Mouse (Mus musculus): Measurements from ENCODE around the gene Golt1a. TPM values are rescaled to one million over a fixed set of nuclear protein-coding genes. Genes with fewer than 3 reads are reported as not detected.

The Golt1a gene
- total RNA-seq, 1 experiment: not detected

GRCm38 (mm10) chr1:133306842-133307241 is 2.8 kb upstream of the Golt1a start:
- Histone ChIP-seq H3K27ac (ENCODE audit: insufficient read depth, low read depth, low read length, poor library complexity, severe bottlenecking) (no peak overlapping the region), H3K9me3 (ENCODE audit: control insufficient read depth, insufficient read depth, low read depth, low read length) (no peaks in the 10 kb centered on the region), H3K4me3 (ENCODE audit: insufficient read depth in 1 of 2, low read depth in 1 of 2, low read length in 2 of 2, poor library complexity in 1 of 2, severe bottlenecking in 1 of 2) (no peak overlapping the region), H3K36me3 (ENCODE audit: control insufficient read depth, insufficient read depth, low read length, poor library complexity, severe bottlenecking) (no peaks in the 10 kb centered on the region), H3K9ac (ENCODE audit: insufficient read depth, low read depth, low read length, poor library complexity, severe bottlenecking) (no peak overlapping the region), H3K4me1 (ENCODE audit: control insufficient read depth in 2 of 2, insufficient read depth in 2 of 2, low read length in 2 of 2, poor library complexity in 1 of 2) (peaks cover 0 to 11% of the 10 kb centered on the region in 2 experiments; a peak in 2 of 4 replicates)
- no peak for TF ChIP-seq ZNF384 (IDR thresholded peaks at IDR 0.05; ENCODE audit: low read depth, low read length)
- in situ Hi-C loops (cut with MboI; ENCODE audit: low sequenced_read_pairs in 2 of 2, unreplicated experiment in 2 of 2): no loop called here
- peak; percentile 73 for DNase-seq (ENCODE audit: low read depth, low spot score)

DNA sequence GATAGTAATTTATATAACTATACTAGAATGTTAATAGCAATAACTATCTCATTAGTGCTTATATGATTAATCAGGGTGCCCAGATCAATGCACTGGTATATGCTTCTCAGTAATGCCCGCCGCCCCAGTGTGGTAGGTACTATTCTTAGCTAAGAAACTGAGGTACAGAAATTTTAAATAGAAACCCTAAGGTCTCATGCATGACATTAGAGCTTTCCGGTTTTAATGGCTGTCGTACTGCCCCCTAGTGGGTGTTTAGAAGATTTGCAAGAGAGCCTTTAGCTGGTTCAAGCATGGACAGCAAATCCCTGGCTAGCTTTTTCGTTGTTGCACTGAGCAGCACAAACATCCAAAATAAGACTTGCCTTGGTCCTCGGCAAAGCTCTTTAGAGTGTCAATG is 2.3 kb upstream of the Golt1a start:
- H3K4me3 ChIP-seq (ENCODE audit: insufficient read depth in 1 of 2, low read depth in 1 of 2, low read length in 2 of 2, poor library complexity in 1 of 2, severe bottlenecking in 1 of 2): no peak overlapping the region
- no peak overlapping the region for H3K9ac ChIP-seq (ENCODE audit: insufficient read depth, low read depth, low read length, poor library complexity, severe bottlenecking)
- peaks cover 0 to 14% of the 10 kb centered on the region in 2 experiments; a peak in 2 of 4 replicates for H3K4me1 ChIP-seq (ENCODE audit: control insufficient read depth in 2 of 2, insufficient read depth in 2 of 2, low read length in 2 of 2, poor library complexity in 1 of 2)
- peak; percentile 65 for DNase-seq (ENCODE audit: low read depth, low spot score)
- H3K36me3 ChIP-seq (ENCODE audit: control insufficient read depth, insufficient read depth, low read length, poor library complexity, severe bottlenecking): no peaks in the 10 kb centered on the region
- in situ Hi-C loops (cut with MboI; ENCODE audit: low sequenced_read_pairs in 2 of 2, unreplicated experiment in 2 of 2): no loop called here
- TF ChIP-seq ZC3H11A (IDR thresholded peaks at IDR 0.05; ENCODE audit: borderline replicate concordance, low read depth, low read length) (peak; percentile 42; the same call in 1 of the 2 replicates), MAFK (IDR thresholded peaks at IDR 0.05; ENCODE audit: insufficient read depth, low read depth, low read length) (no peak)
- H3K9me3 ChIP-seq (ENCODE audit: control insufficient read depth, insufficient read depth, low read depth, low read length): no peaks in the 10 kb centered on the region
- H3K27ac ChIP-seq (ENCODE audit: insufficient read depth, low read depth, low read length, poor library complexity, severe bottlenecking): no peak overlapping the region

- TF ChIP-seq MAFK (IDR thresholded peaks at IDR 0.05; ENCODE audit: insufficient read depth, low read depth, low read length): no peak
- no peak for TF ChIP-seq ZNF384 (IDR thresholded peaks at IDR 0.05; ENCODE audit: low read depth, low read length)
- TF ChIP-seq CHD2 (IDR thresholded peaks at IDR 0.05; ENCODE audit: low read depth, low read length): no peak
- TF ChIP-seq ZC3H11A (IDR thresholded peaks at IDR 0.05; ENCODE audit: borderline replicate concordance, low read depth, low read length): no peak; the same call in 1 of the 2 replicates
- TF ChIP-seq HCFC1 (IDR thresholded peaks at IDR 0.05; ENCODE audit: borderline replicate concordance, insufficient read depth, low read length): no peak
- no peak overlapping the region for H3K27ac ChIP-seq (ENCODE audit: insufficient read depth, low read depth, low read length, poor library complexity, severe bottlenecking)
- no peak for DNase-seq (ENCODE audit: low read depth, low spot score)
- no peak overlapping the region for H3K4me3 ChIP-seq (ENCODE audit: insufficient read depth in 1 of 2, low read depth in 1 of 2, low read length in 2 of 2, poor library complexity in 1 of 2, severe bottlenecking in 1 of 2)
- H3K4me1 ChIP-seq (ENCODE audit: control insufficient read depth in 2 of 2, insufficient read depth in 2 of 2, low read length in 2 of 2, poor library complexity in 1 of 2): peaks cover 0 to 18% of the 10 kb centered on the region in 2 experiments; a peak in 2 of 4 replicates
- no peak overlapping the region for H3K9ac ChIP-seq (ENCODE audit: insufficient read depth, low read depth, low read length, poor library complexity, severe bottlenecking)
- in situ Hi-C loops (cut with MboI; ENCODE audit: low sequenced_read_pairs in 2 of 2, unreplicated experiment in 2 of 2): no loop called here
- no peaks in the 10 kb centered on the region for H3K36me3 ChIP-seq (ENCODE audit: control insufficient read depth, insufficient read depth, low read length, poor library complexity, severe bottlenecking)
- no peaks in the 10 kb centered on the region for H3K9me3 ChIP-seq (ENCODE audit: control insufficient read depth, insufficient read depth, low read depth, low read length)
These were observed 1.6 kb downstream of the Golt1a start for GRCm38 (mm10) chr1:133311240-133311639.

GRCm38 (mm10) chr1:133311946-133312345 is 2.3 kb downstream of the Golt1a start:
- H3K9ac ChIP-seq (ENCODE audit: insufficient read depth, low read depth, low read length, poor library complexity, severe bottlenecking): no peak overlapping the region
- H3K27ac ChIP-seq (ENCODE audit: insufficient read depth, low read depth, low read length, poor library complexity, severe bottlenecking): no peak overlapping the region
- no peak for DNase-seq (ENCODE audit: low read depth, low spot score)
- in situ Hi-C loops (cut with MboI; ENCODE audit: low sequenced_read_pairs in 2 of 2, unreplicated experiment in 2 of 2): no loop called here
- 0 out of 4 replicates have a peak overlapping the region, but pooled peaks of 1 of the 2 experiments have one; percentile 1 for H3K4me3 ChIP-seq (ENCODE audit: insufficient read depth in 1 of 2, low read depth in 1 of 2, low read length in 2 of 2, poor library complexity in 1 of 2, severe bottlenecking in 1 of 2)
- TF ChIP-seq MAFK (IDR thresholded peaks at IDR 0.05; ENCODE audit: insufficient read depth, low read depth, low read length): no peak
- TF ChIP-seq CHD2 (IDR thresholded peaks at IDR 0.05; ENCODE audit: low read depth, low read length): no peak
- TF ChIP-seq ZNF384 (IDR thresholded peaks at IDR 0.05; ENCODE audit: low read depth, low read length): no peak
- no peak for TF ChIP-seq HCFC1 (IDR thresholded peaks at IDR 0.05; ENCODE audit: borderline replicate concordance, insufficient read depth, low read length)
- no peak for TF ChIP-seq ZC3H11A (IDR thresholded peaks at IDR 0.05; ENCODE audit: borderline replicate concordance, low read depth, low read length)
- H3K4me1 ChIP-seq (ENCODE audit: control insufficient read depth in 2 of 2, insufficient read depth in 2 of 2, low read length in 2 of 2, poor library complexity in 1 of 2): peaks cover 0 to 18% of the 10 kb centered on the region in 2 experiments; a peak in 2 of 4 replicates
- no peaks in the 10 kb centered on the region for H3K36me3 ChIP-seq (ENCODE audit: control insufficient read depth, insufficient read depth, low read length, poor library complexity, severe bottlenecking)
- no peaks in the 10 kb centered on the region for H3K9me3 ChIP-seq (ENCODE audit: control insufficient read depth, insufficient read depth, low read depth, low read length)

DNA sequence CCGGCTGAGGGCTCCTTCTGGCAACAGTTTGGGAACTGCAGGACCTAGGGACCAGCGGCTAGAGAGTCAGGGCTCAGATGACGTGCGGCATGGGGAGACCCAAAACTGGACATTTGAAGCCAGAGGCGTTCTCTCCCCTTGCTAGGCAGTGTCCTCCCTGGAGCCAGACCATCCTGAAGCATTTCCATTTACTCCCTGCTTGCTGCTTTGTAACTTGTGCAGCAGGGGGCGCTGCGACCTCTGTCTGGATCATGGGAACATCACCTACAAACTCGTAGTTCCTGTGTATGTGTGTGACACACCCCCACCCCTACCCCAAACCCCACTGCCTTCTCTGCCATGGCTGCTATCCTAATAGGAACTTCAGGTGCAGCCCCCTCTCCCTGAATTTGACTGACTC is 4.8 kb downstream of the Golt1a start:
- peak; percentile 58 for DNase-seq (ENCODE audit: low read depth, low spot score)
- Histone ChIP-seq H3K4me1 (ENCODE audit: control insufficient read depth in 2 of 2, insufficient read depth in 2 of 2, low read length in 2 of 2, poor library complexity in 1 of 2) (peaks cover 0 to 18% of the 10 kb centered on the region in 2 experiments; a peak in 2 of 4 replicates), H3K9ac (ENCODE audit: insufficient read depth, low read depth, low read length, poor library complexity, severe bottlenecking) (no peak overlapping the region), H3K27ac (ENCODE audit: insufficient read depth, low read depth, low read length, poor library complexity, severe bottlenecking) (no peak overlapping the region), H3K36me3 (ENCODE audit: control insufficient read depth, insufficient read depth, low read length, poor library complexity, severe bottlenecking) (no peaks in the 10 kb centered on the region), H3K4me3 (ENCODE audit: insufficient read depth in 1 of 2, low read depth in 1 of 2, low read length in 2 of 2, poor library complexity in 1 of 2, severe bottlenecking in 1 of 2) (no peak overlapping the region), H3K9me3 (ENCODE audit: control insufficient read depth, insufficient read depth, low read depth, low read length) (no peaks in the 10 kb centered on the region)
- no peak for TF ChIP-seq HCFC1 (IDR thresholded peaks at IDR 0.05; ENCODE audit: borderline replicate concordance, insufficient read depth, low read length)
- TF ChIP-seq ZC3H11A (IDR thresholded peaks at IDR 0.05; ENCODE audit: borderline replicate concordance, low read depth, low read length): peak; percentile 62; the same call in 1 of the 2 replicates
- in situ Hi-C loops (cut with MboI; ENCODE audit: low sequenced_read_pairs in 2 of 2, unreplicated experiment in 2 of 2): no loop called here

All from ES-E14 (cell line).